Mouse (Mus musculus) testis, adult 2 months (tissue): ENCODE measurements around the gene Mustn1. TPM values are rescaled to one million over a fixed set of nuclear protein-coding genes. Genes with fewer than 3 reads are reported as not detected.

ENCODE experiments used
- H3K27ac ChIP-seq: fragments of 200-500 bp; 2 replicates; pipeline ENCODE4 v1.5.1; 2012; ENCODE audit warnings: low read depth, low read length; ENCODE audit not compliant: control insufficient read depth, insufficient read depth
- H3K27me3 ChIP-seq: fragments of 200-500 bp; 2 replicates; pipeline ENCODE4 v1.6.1; 2012; ENCODE audit warnings: mild to moderate bottlenecking, low read length, moderate library complexity; ENCODE audit not compliant: control insufficient read depth, insufficient read depth
- H3K36me3 ChIP-seq: fragments of 200-500 bp; 2 replicates; pipeline ENCODE4 v1.6.1; 2012; ENCODE audit warnings: mild to moderate bottlenecking, low read length; ENCODE audit not compliant: control insufficient read depth, insufficient read depth
- H3K4me1 ChIP-seq: fragments of 200-500 bp; 2 replicates; pipeline ENCODE4 v1.6.1; 2012; ENCODE audit warnings: low read length; ENCODE audit not compliant: control insufficient read depth, insufficient read depth
- H3K4me3 ChIP-seq: fragments of 200-500 bp; 2 replicates; pipeline ENCODE4 v1.5.1; 2012; ENCODE audit warnings: low read depth, mild to moderate bottlenecking, low read length, moderate library complexity, mixed read lengths; ENCODE audit not compliant: control insufficient read depth
- CTCF ChIP-seq: fragments of 200-500 bp; IDR thresholded peaks from 2 replicates; pipeline ENCODE4 v1.5.1; 2012; ENCODE audit warnings: low read depth, mild to moderate bottlenecking, inconsistent platforms, low read length, moderate library complexity; ENCODE audit not compliant: control insufficient read depth, insufficient read depth, insufficient replicate concordance
- POLR2A ChIP-seq: fragments of 200-500 bp; IDR thresholded peaks from 2 replicates; pipeline ENCODE4 v1.6.1; 2012; ENCODE audit warnings: low read depth, mild to moderate bottlenecking, inconsistent platforms, low read length, moderate library complexity; ENCODE audit not compliant: control insufficient read depth
- polyA plus RNA-seq: library from polyadenylated mRNA; depleted of rRNA; stranded (reverse); fragments of >200 nt; gene quantifications from 2 replicates; pipeline ENCODE4 v1.2.3, GENCODE M21; 2012; rRNA removed

The Mustn1 gene
- polyA plus RNA-seq, 1 experiment = 1.3 TPM

DNA sequence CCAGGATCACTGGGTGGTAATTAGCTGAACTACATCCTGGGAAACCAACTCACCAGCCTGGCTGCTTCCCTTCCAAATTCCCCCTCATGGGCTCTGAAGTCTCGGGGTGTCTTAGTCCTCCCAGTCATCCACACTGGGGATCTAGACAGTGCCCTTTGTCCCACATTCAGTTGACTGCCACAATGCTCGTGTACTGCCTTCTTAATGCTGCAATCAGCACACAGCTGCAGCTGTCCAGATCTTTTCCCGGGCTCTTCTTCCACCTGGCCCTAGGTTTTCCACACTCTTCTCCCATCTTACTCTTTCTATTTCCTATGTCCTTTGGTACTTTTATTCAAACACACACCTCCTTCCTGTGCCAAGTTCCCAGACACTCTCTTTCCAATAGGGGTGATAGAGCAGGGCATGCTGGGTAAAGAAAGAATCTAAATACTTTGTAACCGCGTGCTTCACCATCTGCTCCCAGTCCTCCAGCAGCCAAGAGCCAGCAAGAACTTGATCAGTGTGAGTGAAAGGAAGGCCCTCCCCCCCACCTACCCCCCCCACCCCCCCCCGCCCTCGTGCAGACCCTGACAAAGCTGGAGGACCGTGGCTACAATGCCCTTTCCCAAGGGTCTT is 43.2 kb downstream of the Mustn1 start:
- Histone ChIP-seq H3K27me3 (no peaks in the 10 kb centered on the region), H3K36me3 (no peaks in the 10 kb centered on the region), H3K27ac (no peak overlapping the region), H3K4me3 (no peak overlapping the region), H3K4me1 (peaks cover 9% of the 10 kb centered on the region)
- TF ChIP-seq POLR2A = no peak
- TF ChIP-seq CTCF = no peak

DNA sequence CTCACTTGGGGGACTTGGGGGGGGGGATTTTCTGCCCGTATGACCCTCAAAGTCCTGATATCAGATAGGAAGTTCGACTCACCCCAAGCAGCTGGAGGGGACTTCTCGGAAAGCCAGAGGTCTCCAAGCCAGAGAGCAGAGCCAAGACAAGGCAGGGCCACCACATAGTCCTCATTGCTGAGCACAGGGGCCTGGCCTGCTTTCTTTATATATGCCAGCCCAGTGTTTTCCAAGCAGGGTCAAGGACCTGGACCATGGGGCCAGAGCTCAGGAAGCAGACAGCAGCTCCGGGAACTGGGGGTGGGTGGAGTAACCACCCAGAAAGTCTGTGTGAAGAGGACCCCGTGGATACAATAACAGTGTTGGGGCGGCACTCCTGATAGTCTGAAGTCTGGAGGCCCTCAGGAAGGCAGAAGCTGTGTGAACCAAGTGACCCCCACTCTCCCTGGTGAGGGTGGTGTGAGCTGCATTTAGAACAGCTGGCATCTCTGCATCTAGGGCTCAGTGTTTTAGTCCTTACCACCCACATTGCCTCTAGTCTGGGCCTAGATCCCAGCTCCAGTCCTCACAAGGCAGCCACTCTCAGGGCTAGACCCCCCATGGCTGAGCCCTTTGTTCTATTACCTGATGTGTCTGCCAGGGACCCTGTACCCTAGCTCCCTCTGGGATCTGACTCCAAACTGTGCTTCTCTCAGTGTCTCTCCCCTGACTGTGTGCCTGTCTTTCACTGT is 44.5 kb downstream of the Mustn1 start, which contains the start of gene Itih3:
TSS of gene Itih3 (minus strand) at position 386 of the 731 bp plus-strand sequence.
- no peak within 1 kb of the TSS for H3K27ac ChIP-seq

DNA sequence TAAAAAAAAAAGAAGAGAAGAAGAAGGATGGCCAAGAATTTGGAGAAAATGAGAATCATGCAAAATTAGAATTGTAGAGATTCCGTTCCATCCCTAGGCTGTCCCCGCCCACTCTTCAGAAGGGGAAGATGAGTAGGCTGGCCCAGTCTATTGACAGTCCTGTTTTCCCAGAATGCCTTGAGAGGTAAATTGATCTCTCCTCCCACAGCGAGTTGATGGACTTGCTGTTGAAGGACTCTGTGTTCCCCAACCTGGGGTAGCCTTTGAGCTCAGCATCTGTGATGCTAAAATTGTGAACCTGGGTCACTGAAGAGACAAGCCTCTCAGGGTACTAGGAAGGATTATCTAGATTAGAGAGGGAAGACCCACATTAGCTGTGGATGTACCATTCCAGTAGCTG is 46.5 kb downstream of the Mustn1 start:
- H3K4me3 ChIP-seq = no peak overlapping the region

More for the DNA sequence above, 44.5 kb downstream of the Mustn1 start, which contains the start of gene Itih3:
- no peaks in the 10 kb centered on the region for H3K36me3 ChIP-seq
- no peak within 1 kb of the TSS for H3K4me3 ChIP-seq
- H3K4me1 ChIP-seq = peaks cover 9% of the 10 kb centered on the region
- TF ChIP-seq CTCF (no peak), POLR2A (no peak)
- H3K27me3 ChIP-seq = no peaks in the 10 kb centered on the region

DNA sequence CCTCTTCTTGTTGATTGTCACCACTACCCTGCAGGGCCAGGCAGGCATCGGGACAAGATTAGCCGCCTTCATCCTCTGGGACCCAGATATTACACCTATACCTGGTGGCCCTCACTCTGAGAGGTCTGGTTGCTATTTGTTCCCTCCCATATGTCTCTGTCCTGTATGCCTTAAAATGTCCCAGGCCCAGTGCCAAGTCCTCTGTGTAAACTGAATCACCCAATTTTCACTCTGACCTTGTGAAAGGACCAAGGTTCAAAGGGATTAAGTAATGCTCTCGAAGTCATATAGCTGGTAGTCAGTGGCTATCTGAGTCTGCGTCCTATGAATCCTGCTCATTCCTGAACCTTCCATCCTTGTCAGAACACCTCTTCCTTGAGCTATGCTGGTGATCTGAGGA is 51.4 kb downstream of the Mustn1 start:
- TF ChIP-seq POLR2A (no peak), CTCF (no peak)
- no peaks in the 10 kb centered on the region for H3K27me3 ChIP-seq
- no peak overlapping the region for H3K27ac ChIP-seq
- H3K36me3 ChIP-seq = no peaks in the 10 kb centered on the region
- no peaks in the 10 kb centered on the region for H3K4me1 ChIP-seq
- H3K4me3 ChIP-seq = no peak overlapping the region

More for the DNA sequence above, 46.5 kb downstream of the Mustn1 start:
- TF ChIP-seq POLR2A = no peak
- Histone ChIP-seq H3K4me1 (peaks cover 9% of the 10 kb centered on the region), H3K27me3 (no peaks in the 10 kb centered on the region), H3K27ac (no peak overlapping the region), H3K36me3 (no peaks in the 10 kb centered on the region)

Other genes with a start within 250 kb of the Mustn1 start
- 6.3 and 8.1 TPM in 2 replicates for gene Rft1, start 224.8 kb upstream of the Mustn1 start, polyA plus RNA-seq
- 21.5 and 25.6 TPM in 2 replicates for gene Sfmbt1, start 164.4 kb upstream of the Mustn1 start, polyA plus RNA-seq
- gene Tmem110, start 53.6 kb upstream of the Mustn1 start, polyA plus RNA-seq = 3.6 and 3.7 TPM in 2 replicates
- 0.07 and 0.21 TPM in 2 replicates for gene Itih4, start 7.3 kb downstream of the Mustn1 start, polyA plus RNA-seq
- 0.36 and 0.66 TPM in 2 replicates for gene Itih3, start 44.6 kb downstream of the Mustn1 start, polyA plus RNA-seq
- gene Itih1, start 64.1 kb downstream of the Mustn1 start, polyA plus RNA-seq = not detected in 2 replicates
- gene Nek4, start 72.2 kb downstream of the Mustn1 start, polyA plus RNA-seq = 30.3 and 33.4 TPM in 2 replicates
- gene Glt8d1, start 122.2 kb downstream of the Mustn1 start, polyA plus RNA-seq = 170 and 200 TPM in 2 replicates
- 613 and 684 TPM in 2 replicates for gene Spcs1, start 122.5 kb downstream of the Mustn1 start, polyA plus RNA-seq
- 8.3 and 8.5 TPM in 2 replicates for gene Pbrm1, start 139.9 kb downstream of the Mustn1 start, polyA plus RNA-seq
- 16.2 and 18.1 TPM in 2 replicates for gene Gnl3, start 140.0 kb downstream of the Mustn1 start, polyA plus RNA-seq
- gene Smim4, start 249.8 kb downstream of the Mustn1 start, polyA plus RNA-seq = 8.9 and 11.8 TPM in 2 replicates